Mouse (Mus musculus): ENCODE results near the gene Tmem170b.

DNA sequence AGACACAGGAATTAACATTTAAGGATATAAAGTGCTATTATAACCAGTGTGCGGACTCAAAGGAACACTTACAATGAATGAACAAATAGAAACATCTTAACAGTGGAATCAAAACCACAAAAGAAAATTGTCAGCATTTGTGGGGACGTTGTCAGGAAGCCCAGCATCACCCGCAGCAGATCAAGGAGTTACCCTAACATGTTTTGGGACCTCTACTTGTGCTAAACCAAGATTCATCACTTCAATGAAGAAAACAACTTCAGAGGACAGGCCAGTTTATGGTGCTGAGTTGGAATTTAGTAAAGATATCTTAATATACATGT, 21.4 kb upstream of the Tmem170b start:
- no peak for TF ChIP-seq CTCF (IDR thresholded peaks at IDR 0.05; ENCODE audit: control insufficient read depth, insufficient read depth, insufficient read length)
- TF ChIP-seq USF1 (IDR thresholded peaks at IDR 0.05; ENCODE audit: low read depth), result no peak
- no peak for TF ChIP-seq MYOG (IDR thresholded peaks at IDR 0.05; ENCODE audit: control insufficient read depth, extremely low read depth, insufficient read length)
- TF ChIP-seq CEBPB (IDR thresholded peaks at IDR 0.05; ENCODE audit: low read depth), result no peak
- TF ChIP-seq FOSL1 (IDR thresholded peaks at IDR 0.05; ENCODE audit: insufficient read depth, low read length, poor library complexity, severe bottlenecking), result no peak
- TF ChIP-seq MAX (IDR thresholded peaks at IDR 0.05), result no peak
- TF ChIP-seq MYOD1 (IDR thresholded peaks at IDR 0.05; ENCODE audit: control insufficient read depth, insufficient read length, low read depth), result no peak

All from C2C12 (cell line).